Mouse (Mus musculus): Measurements from ENCODE around the gene Clmn.

Clmn gene

DNA sequence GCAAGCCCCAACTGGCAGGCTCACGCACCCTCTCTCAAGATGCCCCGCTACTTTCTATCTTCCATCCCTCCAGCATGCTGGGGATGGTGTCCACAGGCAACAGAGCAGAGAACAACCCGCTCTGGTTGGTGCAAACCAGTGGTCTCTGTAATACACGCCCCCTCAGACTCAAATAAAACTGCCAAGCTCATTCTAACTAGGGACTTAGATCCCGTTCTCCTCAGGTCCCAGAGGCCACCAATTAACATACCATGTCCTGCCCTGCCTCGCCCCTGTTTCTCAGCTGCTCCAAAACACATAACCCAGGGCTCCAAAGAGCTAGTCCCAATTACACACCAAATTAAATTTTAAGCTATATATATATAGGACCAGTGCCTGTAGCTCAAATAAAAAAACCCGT lies 50.6 kb downstream of the Clmn start:
- no peak for DNase-seq (ENCODE audit: low read depth, low spot score)

DNA sequence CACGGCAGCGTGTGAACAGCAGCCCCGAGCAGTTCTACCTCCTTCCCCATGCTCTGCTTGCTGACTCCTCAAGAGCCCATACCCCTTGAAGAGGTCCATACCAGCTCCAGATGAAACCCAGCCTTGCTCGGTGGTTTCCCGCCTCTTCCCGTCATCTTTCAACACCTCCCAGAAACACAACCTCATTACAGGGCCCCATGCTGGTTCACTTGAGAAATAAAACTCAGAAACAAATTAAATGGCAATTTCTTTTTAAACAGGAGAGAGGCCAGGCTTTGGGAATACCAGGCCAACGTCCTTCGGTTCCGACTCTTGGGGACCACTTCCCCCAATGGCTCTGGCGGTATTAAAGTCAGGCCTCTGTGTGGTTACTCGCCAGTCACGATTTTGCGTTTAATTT lies 51.1 kb downstream of the Clmn start:
- no peak for DNase-seq (ENCODE audit: low read depth, low spot score)

DNA sequence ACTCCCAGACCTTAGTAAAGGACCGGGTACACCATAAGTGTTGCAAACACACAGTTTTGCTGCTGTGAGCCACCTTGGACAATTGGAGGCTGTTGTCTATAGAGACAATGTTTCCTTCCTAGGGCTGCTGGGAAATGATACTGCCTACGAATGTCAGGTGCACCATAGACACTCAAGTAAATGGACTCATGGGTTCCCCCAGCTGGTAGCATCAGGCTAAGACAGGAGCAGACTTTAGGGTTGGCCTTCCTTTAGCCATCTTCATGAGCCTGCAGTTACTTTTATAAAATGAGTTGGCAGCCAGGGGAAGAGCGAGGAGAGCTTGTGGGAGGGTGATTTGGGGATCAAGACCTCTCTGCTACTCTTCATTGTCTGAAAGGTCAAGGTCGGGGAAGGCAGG lies 52.2 kb downstream of the Clmn start:
- DNase-seq (ENCODE audit: low read depth, low spot score) = peak; percentile 20

DNA sequence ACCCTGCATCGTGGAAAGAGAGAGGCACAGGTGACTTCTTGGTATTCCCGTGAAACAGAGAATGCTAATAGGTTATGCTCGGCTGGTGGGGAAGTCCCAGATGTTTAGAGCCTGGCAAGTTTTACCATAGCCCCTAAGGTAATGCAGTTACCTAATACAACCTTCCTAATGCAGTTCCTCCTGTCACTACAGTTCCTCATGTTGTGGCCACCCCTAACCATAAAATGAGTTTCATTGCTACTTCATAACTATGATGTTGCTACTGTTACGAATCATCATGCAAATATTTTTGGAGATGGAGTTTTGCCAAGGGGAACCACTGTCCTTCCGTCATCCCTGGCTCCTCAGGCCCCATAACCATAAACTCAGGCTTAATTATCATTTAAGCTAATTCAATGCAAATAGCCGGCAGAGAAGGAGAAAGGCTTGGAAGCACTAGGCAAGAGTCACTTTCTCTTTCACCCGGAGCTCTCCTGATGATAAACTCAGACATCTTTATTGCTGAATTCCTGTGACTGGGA lies 53.9 kb downstream of the Clmn start:
- DNase-seq (ENCODE audit: low read depth, low spot score) = no peak

DNA sequence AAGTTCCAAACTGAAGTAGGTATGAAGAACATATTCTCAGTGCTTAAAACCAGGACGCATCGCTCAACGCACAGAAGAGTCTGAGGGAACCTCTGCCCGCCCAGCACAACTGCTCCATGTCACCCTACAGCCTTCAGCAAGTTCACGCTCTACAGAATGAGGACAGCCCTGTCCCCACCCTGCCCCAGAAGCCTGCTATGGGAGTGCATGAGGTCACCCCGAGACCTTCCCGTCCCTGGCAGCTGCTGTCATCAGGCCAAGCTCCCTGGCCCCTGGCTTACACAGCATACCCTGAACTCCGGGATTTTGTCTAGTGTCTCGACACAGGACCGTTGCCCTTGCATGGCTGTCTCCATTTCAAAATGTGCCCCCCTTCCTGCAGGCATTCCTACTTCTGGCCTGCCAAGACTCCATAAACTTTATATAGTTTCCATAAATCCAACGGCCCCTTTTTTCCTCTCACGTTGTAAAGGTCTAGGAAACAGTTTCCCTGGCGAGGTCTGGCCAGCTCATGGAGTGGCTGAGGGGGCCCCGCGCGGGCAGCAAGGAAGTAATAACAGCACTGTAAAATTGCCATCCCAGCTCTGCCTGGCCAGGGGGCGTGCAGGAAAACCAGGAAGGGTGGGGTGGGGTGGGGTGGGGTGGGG lies 56.3 kb downstream of the Clmn start:
- DNase-seq (ENCODE audit: low read depth, low spot score) = no peak

DNA sequence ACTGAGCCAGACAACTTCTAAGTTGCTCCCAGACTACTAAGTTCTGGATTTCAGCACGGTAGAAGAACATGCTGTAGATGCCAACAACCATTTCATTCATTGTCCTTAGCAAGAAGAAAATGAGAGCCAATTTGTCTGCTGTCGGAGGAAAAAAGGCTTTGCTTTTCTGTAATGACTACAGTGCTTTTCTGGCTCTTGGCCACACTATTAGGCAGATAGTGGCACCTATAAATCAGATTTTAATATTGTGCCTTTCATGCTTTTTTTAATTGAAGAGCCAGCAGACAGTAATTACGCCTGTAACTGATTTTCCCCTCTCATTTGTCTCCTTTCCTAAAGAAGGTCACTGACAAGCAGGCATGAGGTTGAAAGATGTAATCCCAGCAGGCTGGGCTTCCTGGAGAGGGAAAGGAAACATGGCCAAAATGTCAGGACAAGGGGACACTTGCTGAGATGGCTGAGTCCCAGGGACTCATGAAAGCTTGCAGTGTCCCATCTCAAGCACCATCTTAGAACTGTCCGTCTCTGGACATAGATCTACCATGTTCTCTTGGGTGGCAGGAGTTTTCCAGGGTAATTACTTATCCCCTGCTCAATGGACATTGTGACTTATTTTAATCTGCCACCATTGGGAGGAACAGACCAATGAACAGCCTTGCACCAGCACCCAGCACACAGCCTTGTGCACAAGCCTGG lies 58.0 kb downstream of the Clmn start:
- DNase-seq (ENCODE audit: low read depth, low spot score) = no peak

DNA sequence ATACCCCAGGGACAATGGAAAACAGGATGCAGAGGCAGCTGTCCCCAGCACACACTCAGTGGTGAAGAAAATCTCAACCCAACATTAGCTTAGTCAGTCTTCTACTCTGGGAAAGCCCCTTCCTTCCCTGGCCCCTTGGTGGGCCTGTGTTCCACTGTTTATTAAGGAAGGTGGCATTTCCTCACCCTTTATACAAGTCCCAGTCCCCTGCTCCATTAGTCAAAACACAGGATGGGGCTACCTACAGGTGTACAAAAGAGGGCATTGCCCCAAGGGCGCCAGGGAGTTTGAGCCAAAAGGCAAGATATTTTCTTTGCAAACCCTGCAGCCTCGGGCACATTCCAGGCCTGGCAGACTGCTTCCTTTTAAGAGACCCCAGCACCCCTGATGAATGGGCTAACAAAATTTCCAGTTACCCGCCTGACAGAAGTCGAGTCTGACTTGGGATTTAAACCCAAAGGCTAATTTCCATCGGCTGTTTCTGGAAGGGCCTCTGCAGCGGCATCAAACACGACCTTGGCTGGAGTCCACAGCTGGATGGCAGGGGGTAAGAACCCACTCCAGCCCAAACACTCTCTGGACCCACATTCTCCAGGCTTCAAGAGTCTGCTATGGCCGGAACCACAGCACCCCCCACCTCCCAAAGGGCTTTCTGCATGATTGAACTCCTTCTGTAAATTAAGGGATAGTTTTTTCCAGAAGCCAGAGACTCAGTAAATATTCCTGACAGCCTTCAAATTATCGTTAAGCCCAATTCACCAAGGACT lies 63.2 kb downstream of the Clmn start:
- no peak for DNase-seq (ENCODE audit: low read depth, low spot score)

DNA sequence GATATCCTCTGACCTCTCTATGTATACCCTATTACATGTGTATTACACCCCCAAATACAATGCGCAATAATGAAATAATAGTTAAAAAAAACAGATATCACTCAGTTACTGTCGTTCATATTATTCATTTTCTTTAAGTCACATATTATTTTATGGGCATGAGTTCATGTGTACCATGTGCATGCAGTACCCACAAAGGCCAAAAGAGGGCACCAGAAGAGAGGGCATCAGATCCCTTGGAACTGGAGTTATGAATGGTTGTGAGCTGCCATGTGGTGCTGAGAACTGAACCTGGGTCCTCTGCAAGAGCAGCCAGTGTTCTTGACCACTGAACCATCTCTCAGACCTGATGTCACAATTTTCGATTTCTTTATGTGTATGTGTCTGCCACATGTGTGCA lies 65.5 kb downstream of the Clmn start:
- DNase-seq (ENCODE audit: low read depth, low spot score) = peak; percentile 8

DNA sequence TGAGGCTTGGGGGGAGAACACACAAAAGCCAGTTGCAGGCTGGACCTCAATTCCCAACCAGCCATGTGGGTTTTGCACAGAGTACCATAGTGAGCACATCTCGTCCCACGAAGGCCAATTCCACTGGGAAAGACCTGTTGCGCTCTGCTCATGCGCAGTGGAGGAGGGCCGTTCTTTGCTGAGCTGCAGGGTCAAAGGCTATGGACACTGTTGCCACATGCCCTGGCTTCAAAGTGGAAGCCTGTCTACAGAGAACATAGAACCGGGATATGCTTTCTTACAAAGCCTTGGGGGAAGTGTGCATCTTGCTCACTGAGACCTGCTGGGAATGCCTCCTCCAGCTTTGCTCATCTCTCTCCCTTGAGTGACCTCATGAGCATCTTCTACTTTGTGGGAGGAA lies 67.0 kb downstream of the Clmn start:
- DNase-seq (ENCODE audit: low read depth, low spot score) = no peak

DNA sequence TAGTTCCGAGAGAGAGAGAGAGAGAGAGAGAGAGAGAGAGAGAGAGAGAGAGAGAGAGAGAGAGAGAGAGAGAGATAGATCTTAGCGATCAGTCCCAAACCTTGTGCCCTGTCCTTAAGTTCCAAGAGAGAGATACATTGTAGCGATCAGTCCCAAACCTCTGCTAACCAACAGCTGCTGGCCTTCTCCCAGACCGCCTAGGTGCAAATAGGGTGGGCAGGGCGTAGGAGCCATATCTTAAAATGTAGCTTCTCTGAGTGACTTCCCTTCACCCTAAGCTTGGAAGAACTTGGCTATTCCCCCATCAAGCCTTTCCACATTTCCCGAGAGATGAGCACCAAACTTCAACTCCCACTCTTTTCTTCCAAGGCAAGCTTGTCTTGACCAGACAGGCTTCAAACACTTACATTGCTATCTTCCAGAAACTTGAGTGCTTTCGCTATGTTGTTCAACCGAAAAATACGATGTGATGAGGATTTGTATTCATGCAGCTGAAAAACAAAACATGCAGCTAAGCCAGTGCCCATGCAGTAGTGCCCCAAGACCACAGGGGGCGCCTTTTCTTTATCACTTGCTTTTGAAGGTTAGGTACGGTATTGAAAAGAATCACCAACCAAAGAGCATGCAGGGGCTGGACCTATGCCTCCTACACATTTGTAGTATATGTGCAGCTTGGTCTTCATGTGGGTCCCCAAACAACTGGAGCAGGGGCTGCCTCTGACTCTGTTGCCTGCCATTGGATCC lies 68.1 kb downstream of the Clmn start:
- no peak for DNase-seq (ENCODE audit: low read depth, low spot score)

DNA sequence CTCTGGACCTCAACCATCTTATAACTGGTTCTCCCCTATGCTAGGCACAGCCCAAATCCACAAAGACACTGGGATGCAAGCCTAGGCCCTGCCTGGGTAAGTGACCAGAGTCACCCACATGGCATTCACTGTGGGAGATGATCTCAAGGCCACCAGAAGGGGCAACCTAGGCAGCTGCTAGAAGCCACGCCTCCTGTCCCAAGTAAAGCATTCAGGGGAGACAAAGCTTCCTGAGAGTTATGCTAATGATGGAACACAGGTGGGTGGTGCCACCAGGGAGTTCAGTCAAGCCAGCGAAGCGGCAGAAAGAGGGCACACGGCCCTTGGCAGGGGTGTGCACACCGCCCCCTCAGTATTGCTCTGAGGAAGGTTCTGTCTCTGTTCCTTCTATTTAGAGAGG lies 69.9 kb downstream of the Clmn start:
- no peak for DNase-seq (ENCODE audit: low read depth, low spot score)

DNA sequence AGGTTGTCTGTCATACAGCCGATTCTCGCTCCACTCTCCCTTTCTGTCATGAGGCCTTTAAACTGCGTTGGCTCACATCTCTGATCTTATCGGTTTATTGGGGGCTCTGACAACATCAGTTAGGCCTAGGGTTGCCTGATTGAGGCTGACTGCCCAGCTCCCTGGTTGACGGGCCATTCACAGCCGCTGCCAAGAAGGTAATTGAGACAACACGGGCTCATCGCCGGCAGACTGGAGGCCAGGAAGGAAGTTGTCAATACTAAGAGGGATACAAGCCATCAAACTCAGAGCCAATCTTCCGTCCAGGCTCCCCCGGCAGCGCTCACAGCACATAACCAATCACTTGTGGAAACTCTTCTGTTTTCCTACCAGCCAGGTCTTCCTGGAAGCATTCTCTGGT lies 71.4 kb downstream of the Clmn start:
- no peak for DNase-seq (ENCODE audit: low read depth, low spot score)

DNA sequence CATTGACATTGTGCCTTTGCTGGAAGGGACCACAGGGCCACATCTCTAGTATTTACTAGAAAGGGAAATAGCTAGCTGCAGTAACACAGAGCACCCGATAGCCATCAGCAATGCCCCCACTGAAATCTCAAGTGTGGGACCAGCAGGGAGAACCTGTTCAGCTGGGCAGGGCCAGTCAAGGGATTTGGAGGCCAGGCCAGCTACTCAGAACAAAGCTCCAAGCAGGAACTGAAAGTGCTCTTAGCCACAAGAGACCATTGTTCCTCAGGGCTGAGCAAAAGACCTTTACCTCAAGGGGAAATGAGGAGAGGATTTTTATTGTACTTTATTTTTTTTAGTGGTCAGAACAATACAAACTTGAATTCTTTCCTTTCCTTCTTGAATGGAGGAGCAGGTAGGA lies 87.3 kb downstream of the Clmn start:
- no peak for DNase-seq (ENCODE audit: low read depth, low spot score)

DNA sequence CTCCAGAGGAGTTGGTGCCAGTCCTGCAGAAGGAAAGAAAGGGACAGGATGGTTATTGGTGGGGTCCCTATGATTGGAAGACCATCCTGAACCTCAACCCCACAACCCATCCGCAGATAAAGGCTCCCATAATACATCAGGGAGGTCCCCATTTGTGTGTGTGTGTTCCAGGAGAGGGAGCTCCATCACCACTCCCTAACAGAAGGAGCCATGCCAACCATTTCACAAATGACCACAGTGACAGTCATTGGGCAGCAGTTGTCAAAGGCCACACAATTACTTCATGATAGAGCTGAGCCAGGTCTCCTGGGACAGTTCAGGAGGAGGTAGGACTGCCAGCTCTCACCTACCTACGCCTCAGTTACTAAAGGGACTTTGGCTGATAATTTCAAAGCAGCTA lies 92.9 kb downstream of the Clmn start:
- DNase-seq (ENCODE audit: low read depth, low spot score) = no peak

DNA sequence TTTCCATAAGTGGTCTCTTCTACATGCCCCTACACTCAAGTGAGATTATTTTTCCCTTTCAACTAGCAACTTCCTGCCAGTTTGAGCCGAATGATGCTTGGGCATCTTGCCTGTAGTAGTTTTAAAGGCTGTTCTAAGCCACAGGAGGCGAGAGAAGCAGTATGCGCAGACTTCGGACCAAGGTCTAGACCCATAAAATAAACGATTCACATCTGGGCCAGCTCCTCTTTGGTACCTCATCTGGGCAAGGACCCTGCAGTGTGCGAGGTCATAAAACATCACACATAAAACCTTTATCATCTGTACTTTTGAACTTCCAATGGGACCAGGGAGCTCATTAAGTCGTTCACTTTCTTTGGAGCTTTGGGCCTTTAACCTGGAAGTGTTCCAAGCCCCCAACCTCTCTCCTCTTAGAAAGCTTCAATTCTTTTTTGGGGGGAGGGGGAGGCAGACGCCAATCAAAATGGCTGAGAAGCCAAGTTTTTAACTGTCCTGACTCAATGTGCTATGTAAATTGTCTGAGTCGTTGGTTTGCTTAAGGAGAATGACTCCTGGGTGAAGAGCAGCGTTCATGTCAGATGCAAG lies 95.6 kb downstream of the Clmn start:
- DNase-seq (ENCODE audit: low read depth, low spot score) = no peak

DNA sequence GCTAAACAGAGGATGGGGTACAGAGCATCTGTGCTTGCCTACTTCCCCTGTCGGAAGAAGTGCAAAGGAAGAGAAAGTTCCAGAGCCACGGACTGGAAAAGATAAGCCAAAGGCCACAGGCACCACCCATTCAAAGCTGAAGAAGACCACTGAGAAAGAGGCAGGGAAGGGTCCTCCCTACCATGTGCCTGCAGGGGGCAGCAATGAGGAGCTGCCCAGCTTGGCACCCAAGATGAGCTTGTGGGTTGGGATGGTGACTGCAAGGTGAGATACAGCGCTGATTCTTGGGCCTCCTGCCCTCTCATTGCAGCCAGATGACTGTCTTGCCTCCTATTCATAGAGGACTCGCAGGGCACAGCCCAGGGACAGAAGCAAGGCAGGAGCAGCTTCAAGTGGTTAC lies 97.7 kb downstream of the Clmn start:
- peak; percentile 23 for DNase-seq (ENCODE audit: low read depth, low spot score)

DNA sequence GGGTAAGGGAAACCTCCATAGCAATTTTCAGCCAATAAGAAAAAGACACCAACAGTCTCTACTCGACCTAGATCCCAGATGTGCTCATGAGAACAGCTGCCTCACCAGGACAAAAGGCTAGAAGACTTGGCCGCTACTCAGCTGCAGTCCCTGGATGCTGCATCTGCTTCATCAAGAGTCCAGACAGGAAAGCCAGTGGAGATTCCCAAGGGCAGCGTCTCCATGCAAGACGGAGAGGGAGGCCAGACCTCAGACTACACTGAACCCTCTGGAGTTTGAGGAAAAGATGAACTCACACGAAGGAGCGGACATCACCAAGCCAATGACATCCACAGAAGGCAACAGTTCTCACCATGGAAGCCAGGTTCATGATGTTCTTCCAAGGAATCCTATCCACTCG lies 99.1 kb downstream of the Clmn start:
- no peak for DNase-seq (ENCODE audit: low read depth, low spot score)

DNA sequence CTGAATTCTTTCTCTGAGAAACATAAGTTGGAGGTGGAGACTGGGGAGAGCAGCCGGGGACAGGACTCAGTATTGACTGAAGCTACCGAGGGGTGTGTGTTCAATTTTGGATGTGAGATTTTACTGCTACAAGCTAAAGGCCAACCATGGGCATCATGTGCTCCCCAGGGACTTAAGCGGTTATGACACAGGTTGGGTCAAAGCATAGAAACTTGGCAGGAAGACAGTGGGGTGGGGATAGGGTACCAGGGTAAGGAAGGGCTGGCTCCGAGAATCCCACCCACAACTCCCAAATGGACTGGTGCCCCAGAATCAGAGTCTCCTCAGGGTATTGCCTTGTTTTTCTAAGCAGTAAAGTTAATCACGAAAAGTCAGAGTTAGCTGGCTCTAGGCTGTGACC lies 99.8 kb downstream of the Clmn start:
- no peak for DNase-seq (ENCODE audit: low read depth, low spot score)

DNA sequence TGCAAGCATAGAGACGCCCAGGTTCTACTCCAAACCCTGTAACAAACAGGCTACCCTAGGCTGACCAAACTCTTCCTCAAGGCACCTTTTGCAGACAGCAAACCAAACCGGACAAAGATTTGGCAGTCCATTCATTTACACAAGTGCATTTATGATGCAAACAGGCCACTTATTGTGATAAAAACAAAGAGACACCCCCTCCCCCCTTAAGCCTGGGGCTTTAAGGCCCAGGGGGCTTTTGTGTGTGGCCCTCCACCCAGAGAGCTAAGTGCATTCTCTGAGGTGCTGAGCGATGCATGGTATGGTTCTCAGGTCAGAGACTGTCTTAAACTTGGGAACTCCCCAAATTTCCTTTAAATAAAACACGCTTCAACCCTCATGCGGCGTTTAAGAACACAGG lies 101.0 kb downstream of the Clmn start:
- no peak for DNase-seq (ENCODE audit: low read depth, low spot score)

DNA sequence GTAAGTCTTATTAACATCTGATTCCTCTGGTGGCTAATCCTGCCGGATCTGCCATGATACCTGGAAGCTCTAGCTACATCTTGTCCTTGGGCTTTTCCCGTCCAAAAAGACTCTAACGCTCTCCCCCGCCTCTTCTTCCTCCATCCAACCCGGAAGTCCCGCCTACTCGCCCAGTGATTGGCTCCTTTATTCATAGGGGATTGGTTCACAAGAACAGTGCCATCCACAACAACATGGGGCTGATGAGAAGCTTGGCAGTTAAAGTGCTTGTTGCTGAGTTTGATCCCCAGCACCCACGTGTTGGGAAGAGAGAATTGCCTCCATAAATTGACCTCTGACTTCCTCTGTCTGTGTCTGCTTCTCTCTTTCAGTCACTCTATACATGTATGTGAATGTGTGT lies 103.5 kb downstream of the Clmn start:
- DNase-seq (ENCODE audit: low read depth, low spot score) = no peak

DNA sequence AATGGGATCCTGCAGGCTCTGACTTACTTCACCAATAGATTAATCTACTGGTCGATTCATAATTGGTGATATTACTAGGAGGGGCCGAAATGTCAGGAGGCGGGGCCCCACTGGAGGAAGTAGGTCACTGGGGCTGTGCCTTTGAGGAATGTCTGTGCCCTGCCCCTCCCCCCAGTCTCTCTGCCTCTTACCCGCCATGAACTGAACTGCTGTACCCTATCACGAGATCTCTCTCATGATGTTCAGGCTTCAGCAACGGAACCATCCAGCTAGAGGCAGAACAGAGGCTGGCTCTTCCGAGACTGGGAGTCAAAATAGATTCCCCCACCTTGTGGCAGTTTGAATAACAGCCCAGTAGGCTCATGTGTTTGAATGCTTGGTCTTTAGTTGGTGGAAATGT lies 106.8 kb downstream of the Clmn start:
- DNase-seq (ENCODE audit: low read depth, low spot score) = no peak

DNA sequence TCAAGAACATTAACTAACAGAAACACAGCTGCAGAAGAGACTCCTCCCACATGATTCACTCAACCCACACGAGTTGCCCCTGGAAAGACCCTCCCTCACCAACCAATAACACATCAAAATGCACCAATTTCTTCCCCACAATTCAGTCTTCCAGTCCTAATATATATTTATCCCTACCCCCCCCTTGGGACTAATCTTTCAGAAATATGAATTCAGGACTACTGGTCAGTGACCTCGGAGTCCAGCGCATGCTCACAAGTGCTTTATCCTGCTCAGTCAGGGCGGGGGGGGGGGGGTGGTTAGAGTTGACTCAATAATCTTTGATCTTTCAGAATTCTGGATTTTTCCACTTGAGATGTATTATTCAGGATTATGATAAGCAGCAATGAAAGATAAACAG lies 111.2 kb downstream of the Clmn start:
- no peak for DNase-seq (ENCODE audit: low read depth, low spot score)
